Mouse (Mus musculus) right cerebral cortex, adult 18-20 months (tissue): ENCODE data around the gene Sbk3.

Experiments used
- DNase-seq: peaks from one replicate; pipeline ENCODE4 v3.0.0; 2022; ENCODE audit warnings: mixed read lengths

Sbk3 gene

DNA sequence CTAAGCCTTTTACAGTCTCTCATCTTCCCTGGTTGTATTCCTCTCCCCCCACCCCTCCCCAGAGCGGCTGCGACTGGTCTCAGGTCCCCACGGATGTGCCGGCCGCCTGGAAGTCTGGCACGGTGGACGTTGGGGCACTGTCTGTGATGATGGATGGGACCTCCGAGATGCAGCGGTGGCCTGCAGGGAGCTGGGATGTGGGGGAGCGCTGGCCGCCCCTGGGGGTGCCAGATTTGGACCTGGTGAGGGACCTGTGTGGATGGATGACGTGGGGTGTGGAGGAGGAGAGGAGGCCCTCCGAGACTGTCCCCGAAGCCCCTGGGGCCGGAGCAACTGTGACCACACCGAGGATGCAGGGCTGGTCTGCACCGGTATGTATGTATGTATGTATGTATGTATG is 42.6 kb downstream of the Sbk3 start:
- no peak for DNase-seq

DNA sequence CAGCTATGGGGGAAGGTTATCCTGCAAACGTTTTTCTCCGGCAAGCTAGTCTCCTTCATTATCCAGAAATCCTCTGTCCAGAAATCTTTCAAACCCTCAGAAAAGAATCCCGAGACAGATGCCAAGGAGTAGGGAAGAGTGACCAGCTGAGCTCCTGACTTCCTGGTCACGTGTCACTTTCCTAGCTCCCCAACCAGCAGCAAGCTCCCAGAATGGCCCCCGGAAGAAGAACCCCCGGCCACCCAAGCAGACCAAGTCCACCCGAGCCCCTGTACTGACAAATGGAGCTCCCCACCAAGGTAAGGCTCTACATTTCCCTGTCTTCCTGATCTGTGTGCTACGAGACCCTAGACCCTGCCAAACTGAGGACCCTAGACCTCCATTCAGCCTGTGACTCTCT is 43.3 kb downstream of the Sbk3 start:
- no peak for DNase-seq

DNA sequence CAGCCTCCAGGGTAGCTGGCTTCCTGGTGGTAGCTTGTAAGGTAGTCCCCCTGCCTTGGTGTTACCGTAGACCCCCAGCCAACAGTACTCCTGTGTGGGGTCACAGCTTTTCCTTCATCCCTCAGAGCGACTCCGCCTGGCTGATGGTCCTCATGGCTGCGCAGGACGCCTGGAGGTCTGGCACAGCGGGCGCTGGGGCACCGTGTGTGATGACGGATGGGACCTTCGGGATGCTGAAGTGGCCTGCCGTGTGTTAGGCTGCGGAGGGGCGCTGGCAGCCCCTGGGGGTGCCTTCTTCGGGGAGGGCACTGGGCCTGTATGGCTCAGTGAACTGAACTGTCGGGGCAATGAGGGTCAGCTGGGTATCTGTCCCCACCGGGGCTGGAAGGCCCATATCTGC is 44.1 kb downstream of the Sbk3 start:
- no peak for DNase-seq

DNA sequence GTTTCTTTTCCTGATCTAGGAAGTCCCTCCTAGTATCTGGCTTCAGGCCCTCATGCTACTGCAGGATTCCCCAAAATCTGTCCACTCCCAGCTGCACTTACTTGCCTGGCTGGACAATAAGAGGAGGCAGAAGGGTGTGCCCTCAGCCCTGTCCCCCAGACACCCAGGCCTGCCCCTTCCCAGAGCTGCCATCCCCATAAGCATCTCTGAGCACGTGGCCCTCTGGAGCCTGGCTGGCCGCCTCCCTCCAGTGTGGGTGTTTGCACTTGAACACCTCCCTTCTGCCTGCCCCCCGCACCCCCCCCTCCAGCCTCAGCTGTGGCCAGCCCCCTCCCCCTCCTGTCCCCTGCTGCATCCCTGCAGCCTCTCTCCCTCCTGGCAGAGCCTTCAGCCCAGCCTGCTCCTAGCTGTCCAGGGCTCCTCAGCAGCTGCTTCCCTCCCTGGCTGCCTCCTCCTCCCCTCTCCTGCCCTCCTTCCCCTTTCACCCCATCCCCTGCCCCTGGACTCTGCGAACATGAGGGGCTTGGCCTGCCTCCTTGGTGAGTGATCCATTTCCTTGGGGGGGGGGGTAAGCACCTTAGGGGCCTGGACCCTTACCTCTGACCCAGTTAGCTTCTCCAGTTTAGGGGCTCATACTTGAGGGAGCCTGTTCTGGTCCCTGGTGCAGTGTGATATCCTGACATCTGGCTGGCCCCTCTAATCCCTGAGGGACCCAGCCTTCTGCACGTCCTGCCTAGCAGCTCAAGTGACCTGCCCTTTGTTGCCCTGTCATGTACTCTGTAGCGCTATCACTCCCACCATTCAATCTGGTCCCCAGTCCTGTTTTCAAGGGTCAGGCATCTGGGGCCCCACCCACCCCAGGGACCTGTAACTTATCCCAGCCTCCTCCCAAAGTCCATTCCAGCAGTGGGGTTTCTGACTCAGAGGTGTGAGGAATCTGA is 45.3 kb downstream of the Sbk3 start, which contains the start of gene Ssc5d:
Ssc5d (plus strand) TSS at position 345 of the 941 bp plus-strand sequence.
- no peak for DNase-seq

DNA sequence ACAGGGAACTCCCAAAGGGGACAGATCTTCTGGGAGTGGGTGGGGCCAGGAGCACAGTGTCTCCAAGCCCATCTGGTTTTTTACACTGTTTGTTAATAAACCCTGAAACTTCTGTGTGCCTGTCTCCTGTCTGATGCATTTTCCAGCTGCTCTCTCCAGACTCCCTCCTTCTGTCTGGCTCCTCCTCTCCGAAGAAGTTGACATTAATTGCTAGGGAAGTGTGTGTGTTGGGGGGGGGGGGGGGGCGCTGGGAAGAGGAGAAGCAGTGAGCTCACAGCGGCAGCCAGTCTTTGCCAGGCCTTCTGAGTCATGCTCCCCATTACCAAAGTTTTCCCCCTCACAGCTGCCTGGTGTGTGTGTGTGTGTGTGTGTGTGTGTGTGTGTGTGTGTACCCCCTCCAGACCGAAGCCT is 46.1 kb downstream of the Sbk3 start:
- DNase-seq, result peak; percentile 55

DNA sequence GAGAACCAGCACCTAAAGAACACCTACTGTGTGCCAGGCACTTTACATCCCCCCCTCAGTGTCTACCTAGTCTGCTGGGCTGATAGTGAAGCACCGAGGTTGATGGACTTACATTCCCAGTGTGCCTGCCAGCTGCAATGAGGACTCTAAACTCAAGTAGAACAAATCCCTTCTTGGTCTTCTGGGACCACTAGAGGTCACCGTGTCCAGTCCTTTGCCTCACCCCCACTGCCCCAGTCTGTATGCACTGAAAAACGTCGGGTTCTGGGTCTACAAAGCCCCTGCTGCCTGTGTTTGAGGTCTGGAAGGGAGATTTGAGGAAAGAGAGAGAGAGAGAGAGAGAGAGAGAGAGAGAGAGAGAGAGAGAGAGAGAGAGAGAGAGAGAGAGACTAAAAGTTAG is 46.5 kb downstream of the Sbk3 start:
- DNase-seq, result no peak

DNA sequence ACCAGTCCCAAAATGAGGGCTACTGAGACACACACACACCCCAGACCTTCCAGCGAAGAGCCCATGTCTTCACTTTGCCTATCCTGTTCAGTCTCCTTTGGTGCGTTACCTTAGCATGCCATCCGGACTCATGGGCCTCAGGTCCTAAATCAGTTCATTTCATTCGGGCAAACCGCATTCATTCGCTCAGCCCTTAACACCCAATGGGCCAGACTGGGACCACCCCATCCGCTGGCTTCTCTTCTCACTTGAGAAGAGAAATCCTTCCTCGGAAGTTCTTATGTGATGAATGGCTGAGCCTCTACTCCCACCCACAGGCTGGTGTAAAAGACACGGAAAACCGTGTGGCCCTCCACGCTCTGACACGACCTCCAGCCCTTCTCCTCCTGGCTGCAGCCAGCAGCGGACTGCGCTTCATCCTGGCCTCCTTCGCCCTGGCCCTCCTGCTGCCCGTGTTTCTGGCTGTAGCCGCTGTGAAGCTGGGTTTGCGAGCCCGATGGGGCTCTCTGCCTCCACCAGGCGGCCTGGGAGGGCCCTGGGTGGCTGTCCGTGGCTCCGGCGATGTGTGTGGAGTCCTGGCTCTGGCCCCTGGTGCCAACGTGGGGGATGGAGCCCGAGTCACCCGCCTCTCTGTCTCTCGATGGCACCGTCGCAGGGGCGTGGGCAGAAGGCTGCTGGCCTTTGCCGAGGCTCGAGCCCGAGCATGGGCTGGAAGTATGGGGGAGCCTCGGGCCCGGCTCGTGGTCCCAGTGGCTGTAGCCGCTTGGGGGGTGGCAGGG is 47.2 kb downstream of the Sbk3 start:
- DNase-seq, result peak; percentile 67

DNA sequence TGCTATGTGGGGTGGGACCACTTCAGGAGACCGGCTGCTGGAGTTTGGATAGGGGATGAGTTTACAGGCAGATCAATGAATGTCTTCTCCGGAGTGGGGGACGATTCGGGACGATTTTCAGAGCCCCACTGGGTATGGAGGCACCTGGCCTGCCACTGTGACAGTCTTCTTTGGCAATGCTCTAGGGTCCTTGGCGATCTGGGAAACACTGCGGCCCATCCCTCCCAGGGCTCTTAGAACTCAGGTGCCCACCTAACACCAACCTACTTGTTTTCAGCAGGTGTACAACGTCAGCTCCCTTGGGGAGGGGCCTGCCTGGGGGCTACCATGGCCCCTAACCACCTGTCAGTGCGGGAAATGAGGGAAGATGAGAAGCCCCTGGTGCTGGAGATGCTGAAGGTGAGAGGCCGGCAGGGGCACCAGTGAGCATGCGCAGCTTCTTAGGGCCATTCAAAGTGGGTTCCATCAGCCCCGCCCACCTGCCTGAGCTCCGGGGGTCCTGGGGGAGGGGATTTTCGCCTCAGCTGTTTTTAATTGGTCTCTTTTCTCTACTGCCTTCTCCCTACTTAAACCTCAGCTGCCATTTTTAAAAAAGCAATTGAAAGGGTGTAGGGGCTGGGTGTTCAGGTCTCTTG is 47.9 kb downstream of the Sbk3 start:
- DNase-seq, result peak; percentile 75

DNA sequence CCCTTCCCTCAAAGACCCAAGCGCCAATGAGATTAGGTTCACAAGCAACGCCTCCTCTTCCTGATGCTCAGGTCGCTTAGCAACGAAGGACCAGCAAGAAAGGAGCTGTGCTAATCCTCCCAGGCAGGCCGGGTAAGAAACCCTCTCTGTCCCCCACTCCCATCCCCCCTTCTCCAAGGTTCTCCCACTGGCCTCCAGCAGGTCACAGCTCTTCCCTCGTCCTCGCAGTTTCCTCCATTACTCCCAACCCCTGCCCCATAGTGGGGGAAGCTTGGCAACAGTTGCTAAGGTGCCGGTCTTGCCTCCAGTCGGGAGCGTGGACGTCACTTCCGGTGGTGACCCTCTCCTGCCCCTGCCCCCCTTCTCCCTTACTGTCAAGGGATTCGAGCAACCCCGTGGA is 48.5 kb downstream of the Sbk3 start:
- peak; percentile 92 for DNase-seq

DNA sequence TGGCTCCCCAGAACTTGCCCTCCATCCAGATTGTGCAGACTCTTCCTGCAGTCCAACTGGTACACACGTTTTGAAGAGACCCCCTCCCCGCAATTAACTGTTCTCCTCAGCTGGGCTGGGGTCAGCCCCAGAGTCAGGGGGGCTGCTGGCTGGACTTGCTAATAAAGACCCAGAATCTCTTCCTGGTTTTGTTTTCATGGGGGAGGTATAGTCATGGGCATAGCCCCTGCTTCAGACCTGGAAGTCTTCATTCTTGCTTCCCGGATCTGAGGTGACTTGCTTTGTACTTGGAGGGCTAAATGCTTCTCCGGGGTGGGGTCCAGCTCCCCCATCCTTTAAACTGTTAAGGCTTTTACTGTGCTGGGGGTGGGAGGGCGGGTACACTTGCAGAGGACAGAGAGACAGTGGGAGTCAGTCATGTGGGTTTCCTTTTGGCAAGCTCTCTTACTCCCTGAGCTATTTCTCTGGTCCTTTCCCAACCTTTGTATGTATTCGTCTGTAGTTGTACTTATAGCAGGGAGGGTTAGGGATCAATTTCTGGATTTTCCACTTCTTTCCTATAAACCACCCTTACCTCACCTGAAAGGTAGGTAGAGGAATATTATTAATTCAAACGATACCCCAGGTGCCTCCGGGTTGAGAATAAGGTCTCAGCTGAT is 49.0 kb downstream of the Sbk3 start, which contains the start of gene Nat14:
Nat14 (plus strand) TSS at position 205 of the 659 bp plus-strand sequence.
- no peak for DNase-seq

DNA sequence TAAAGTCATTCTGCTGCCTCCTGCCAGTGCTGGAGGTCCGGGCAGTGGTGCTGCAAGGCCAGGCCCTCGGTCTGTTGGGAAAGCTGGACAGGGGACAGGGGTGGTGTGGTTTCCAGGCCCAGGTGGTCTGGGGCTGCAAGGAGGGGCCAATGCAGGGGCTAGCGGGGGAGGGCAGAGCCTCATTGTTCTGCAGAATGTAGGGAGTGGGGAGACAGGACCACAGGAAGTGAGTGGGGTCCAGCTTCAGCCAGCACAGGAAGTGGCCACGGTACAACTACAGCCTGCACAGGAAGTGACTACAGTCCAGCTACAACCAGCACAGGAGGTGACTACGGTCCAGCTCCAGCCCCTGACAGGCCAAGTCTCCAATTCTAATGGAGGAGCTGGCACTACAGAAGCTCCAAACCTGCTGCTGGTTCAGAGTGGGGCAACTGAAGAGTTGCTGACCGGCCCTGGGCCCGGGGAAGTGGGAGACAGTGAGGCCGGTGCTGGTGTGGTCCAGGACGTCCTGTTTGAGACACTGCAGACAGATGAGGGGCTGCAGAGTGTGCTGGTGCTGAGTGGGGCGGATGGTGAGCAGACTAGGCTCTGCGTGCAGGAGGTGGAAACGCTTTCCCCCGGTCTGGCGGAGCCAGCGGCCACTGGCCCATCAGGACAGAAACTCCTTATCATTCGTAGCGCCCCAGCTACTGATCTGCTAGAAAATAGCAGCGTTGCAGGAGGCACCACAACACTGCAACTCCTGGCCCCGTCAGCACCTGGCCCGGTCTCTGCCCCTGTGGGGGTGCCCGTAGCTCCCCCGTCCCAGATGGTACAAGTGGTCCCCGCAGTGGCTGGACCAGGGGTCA is 49.8 kb downstream of the Sbk3 start:
- no peak for DNase-seq

DNA sequence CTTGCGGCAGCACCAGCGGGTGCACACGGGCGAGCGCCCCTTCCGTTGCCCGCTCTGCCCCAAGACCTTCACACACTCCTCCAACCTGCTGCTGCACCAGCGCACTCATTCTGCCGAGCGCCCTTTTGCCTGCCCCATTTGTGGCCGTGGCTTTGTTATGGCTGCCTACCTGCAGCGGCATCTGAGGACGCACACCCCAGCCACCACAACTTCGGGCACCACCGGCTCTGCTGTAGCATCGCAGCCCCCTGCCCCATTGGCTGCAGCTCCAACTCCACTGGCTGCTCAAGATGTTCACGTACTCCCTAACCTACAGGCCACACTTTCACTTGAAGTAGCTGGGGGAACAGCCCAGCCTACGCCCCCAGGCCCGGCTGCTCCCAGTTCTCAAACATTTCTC is 50.5 kb downstream of the Sbk3 start:
- DNase-seq, result no peak

DNA sequence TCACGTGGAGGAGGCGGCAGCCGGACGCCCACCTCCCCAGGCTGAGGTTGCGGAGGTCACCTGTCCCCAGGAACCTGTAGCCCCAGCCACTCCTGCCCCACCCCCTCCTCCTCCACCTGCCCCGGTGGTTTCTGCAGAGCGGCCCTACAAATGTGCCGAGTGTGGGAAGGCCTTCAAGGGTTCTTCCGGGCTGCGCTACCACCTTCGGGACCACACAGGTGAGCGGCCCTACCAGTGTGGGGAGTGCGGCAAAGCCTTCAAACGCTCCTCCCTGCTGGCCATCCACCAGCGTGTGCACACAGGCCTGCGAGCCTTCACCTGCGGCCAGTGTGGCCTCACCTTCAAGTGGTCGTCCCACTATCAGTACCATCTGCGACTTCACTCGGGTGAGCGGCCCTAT is 51.0 kb downstream of the Sbk3 start:
- no peak for DNase-seq

DNA sequence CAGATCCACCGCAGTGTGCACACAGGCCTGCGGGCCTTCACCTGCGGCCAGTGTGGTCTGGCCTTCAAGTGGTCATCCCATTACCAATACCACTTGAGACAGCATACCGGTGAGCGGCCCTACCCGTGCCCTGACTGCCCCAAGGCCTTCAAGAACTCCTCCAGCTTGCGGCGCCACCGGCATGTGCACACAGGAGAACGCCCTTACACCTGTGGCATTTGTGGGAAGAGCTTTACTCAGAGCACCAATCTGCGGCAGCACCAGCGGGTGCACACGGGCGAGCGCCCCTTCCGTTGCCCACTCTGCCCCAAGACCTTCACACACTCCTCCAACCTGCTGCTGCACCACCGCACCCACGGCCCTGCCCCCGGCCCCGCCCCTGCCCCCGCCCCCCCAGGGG is 51.9 kb downstream of the Sbk3 start:
- no peak for DNase-seq

DNA sequence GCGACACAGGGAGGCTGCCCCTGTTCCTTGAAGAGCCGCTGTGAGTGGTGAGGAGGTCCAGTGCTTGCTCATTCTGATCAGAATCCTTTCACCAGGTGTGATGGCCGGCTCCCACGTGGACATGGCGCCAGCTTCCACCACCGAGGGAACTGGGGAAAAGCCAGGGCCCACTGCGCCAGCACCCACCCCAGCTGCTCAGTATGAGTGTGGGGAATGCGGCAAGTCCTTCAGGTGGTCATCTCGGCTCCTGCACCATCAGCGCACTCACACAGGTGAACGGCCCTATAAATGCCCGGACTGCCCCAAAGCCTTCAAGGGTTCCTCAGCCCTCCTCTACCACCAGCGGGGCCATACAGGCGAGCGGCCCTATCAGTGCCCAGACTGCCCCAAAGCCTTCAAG is 52.3 kb downstream of the Sbk3 start:
- no peak for DNase-seq

DNA sequence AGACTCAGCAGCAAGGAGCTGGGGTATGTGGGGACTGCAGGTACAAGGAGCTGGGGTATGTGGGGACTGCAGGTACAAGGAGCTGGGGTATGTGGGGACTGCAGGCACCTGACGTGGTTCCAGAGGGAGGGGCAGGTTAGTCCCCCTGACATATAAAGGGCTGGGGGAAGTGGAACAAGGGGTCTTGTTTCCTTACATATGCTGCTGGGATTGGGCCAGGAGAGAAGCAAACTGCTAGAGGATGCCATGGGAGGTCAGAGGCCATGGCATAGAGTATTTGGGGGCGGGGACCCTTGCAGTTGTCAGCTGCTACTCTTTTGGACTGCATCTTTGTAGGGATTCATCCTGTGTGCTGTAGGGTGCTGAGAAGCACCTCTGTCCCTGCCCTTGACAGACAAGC is 53.5 kb downstream of the Sbk3 start:
- no peak for DNase-seq

DNA sequence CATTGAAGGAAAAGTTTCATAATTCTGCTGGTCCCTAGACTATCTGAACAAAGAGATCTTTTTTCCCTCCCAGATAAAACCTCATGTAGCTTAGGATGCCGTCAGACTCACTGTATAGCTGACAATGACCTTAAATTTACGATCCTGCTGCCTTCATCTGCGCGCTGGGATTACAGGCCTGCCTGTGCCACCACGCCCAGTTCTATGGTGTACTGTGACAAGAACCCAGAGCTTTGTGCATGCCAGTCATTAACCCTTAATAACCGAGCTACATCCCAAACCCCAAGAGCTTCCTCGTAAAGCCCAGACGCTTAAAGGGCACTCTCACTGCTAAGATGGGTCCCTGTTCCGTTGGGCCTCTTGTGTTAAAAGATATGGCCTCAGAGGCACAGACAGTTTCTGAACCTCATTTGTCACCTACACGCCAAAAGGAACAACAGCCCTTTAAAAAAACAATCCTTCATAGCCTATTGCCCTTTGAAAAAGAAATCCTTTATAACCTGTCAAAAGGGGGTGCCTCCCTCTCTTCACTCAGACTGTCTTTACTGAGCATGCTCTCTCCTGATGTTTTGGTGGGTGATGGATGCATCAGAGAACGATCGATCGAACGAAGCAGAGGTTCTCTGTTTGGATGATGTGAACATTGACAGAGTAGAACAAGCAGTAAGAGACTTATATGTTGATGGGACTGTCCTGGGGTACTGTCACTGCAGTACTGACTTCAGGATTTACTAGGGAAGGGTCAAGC is 55.1 kb downstream of the Sbk3 start:
- peak; percentile 47 for DNase-seq
